Mouse (Mus musculus) MEL (cell line): Measurements from ENCODE around the gene Celsr2.

ENCODE experiments used
- CTCF ChIP-seq, 3 experiments: IDR thresholded peaks in 2 of 3; conservative IDR thresholded peaks in 1 of 3; 2 replicates each; pipeline ENCODE4 v1.5.1; 2011 to 2012; ENCODE audit warnings: low read length in 3 of 3, low read depth in 2 of 3, mild to moderate bottlenecking in 2 of 3, improper control_type of control experiment in 1 of 3, inconsistent platforms in 1 of 3, mixed read lengths in 1 of 3, moderate library complexity in 1 of 3; ENCODE audit not compliant: control insufficient read depth in 1 of 3, insufficient read depth in 1 of 3, poor library complexity in 1 of 3, severe bottlenecking in 1 of 3
- EP300 ChIP-seq, 2 experiments: IDR thresholded peaks; 2 replicates each; pipeline ENCODE4 v1.6.1; 2011; ENCODE audit warnings: improper control_type of control experiment in 2 of 2, low read length in 2 of 2, low read depth in 1 of 2, mild to moderate bottlenecking in 1 of 2

GRCm38 (mm10) chr3:108402528-108402920, 12.8 kb downstream of the Celsr2 start:
- TF ChIP-seq EP300 (IDR thresholded peaks at IDR 0.05; ENCODE audit: low read depth in 1 of 2, low read length in 2 of 2) (no peak), CTCF (IDR thresholded peaks at IDR 0.05 in 2 of 3, conservative IDR thresholded peaks at IDR 0.05 in 1 of 3; ENCODE audit: control insufficient read depth in 1 of 3, insufficient read depth in 1 of 3, low read depth in 2 of 3, low read length in 3 of 3, poor library complexity in 1 of 3, severe bottlenecking in 1 of 3) (no peak)
